29 mouse cellular contexts compared by ENCODE assay signal in genomic region chr13:12008995-12009689, GRCm38 (mm10).
DNase-seq lines count a peak whose midpoint lies in the region; ATAC-seq and TF ChIP-seq lines count a peak whose summit lies in the region.
"Had no signal": no experiment of that assay in that cellular context is flagged by ENCODE, and none has a peak within 500 bp of the region (broad histone marks: within the 10 kb centered on the region; RNA-seq: fewer than 3 reads in every experiment).

No protein-coding gene starts in this region.

- DNase-seq in hindbrain, embryonic 11.5 days (ENCODE audit: low spot score): no peak
- DNase-seq in brain, embryonic 14.5 days (ENCODE audit: low read depth): peak; percentile 47
- DNase-seq in hindbrain, postnatal 0 days (ENCODE audit: low spot score): no peak
- DNase-seq in thymus, postnatal 36 days: no peak
- DNase-seq in adrenal gland, adult 8-10 months: no peak
- no peak for DNase-seq in kidney, postnatal 36 days
- DNase-seq: adrenal gland, adult 2 months; B cell, adult 2 months; cerebellum, adult 8-10 months; cerebellum, postnatal 25 days; gastrocnemius, adult 2 months; heart, postnatal 10 days; kidney, adult 9 months; kidney, postnatal 10 days; liver, embryonic 13.5 days; lung, adult 18-20 months; lung, postnatal 4 days; retina, postnatal 1 day; right cerebral cortex, postnatal 14 days had no signal

- peaks cover 6% of the 10 kb centered on the region; the same call in 1 of the 2 replicates for H3K4me1 ChIP-seq in hindbrain, embryonic 13.5 days (replicated peaks)
- no peaks in the 10 kb centered on the region for H3K4me1 ChIP-seq in hindbrain, embryonic 11.5 days (replicated peaks; ENCODE audit: control insufficient read depth, insufficient read depth, low read length)
- H3K4me1 ChIP-seq in forebrain, embryonic 15.5 days: no peaks in the 10 kb centered on the region
- no peaks in the 10 kb centered on the region for H3K4me1 ChIP-seq in hindbrain, postnatal 0 days (ENCODE audit: insufficient read depth, low read length)
- H3K4me1 ChIP-seq: limb, embryonic 10.5 days; limb, embryonic 15.5 days; liver, embryonic 13.5 days; megakaryocyte, embryonic 14.5 days; stomach, embryonic 15.5 days had no signal

- no peaks in the 10 kb centered on the region for H3K9me3 ChIP-seq in hindbrain, embryonic 13.5 days
- H3K9me3 ChIP-seq in hindbrain, embryonic 11.5 days (ENCODE audit: control insufficient read depth, low read length): no peaks in the 10 kb centered on the region
- no peaks in the 10 kb centered on the region for H3K9me3 ChIP-seq in forebrain, embryonic 15.5 days
- no peaks in the 10 kb centered on the region for H3K9me3 ChIP-seq in hindbrain, postnatal 0 days (ENCODE audit: low read length)
- H3K9me3 ChIP-seq: heart, embryonic 13.5 days; limb, embryonic 10.5 days; limb, embryonic 15.5 days; liver, embryonic 13.5 days; neural tube, embryonic 15.5 days; stomach, embryonic 15.5 days had no signal

- TF ChIP-seq CTCF in brain, embryonic 14.5 days (IDR thresholded peaks at IDR 0.05; ENCODE audit: borderline replicate concordance, extremely low read depth, insufficient read depth, insufficient read length): no peak
- TF ChIP-seq CTCF in hindbrain, postnatal 0 days (IDR thresholded peaks at IDR 0.05; ENCODE audit: low read depth): no peak

- H3K36me3 ChIP-seq in hindbrain, embryonic 13.5 days: no peaks in the 10 kb centered on the region
- no peaks in the 10 kb centered on the region for H3K36me3 ChIP-seq in hindbrain, embryonic 11.5 days (ENCODE audit: control insufficient read depth, insufficient read depth, low read length)
- H3K36me3 ChIP-seq in forebrain, embryonic 15.5 days: no peaks in the 10 kb centered on the region
- no peaks in the 10 kb centered on the region for H3K36me3 ChIP-seq in hindbrain, postnatal 0 days (ENCODE audit: insufficient read depth, low read length)
- H3K36me3 ChIP-seq: heart, embryonic 13.5 days; limb, embryonic 10.5 days; limb, embryonic 15.5 days; liver, embryonic 13.5 days; neural tube, embryonic 15.5 days; stomach, embryonic 15.5 days had no signal

- no peak for ATAC-seq in hindbrain, embryonic 13.5 days (ENCODE audit: low FRiP score)
- no peak for ATAC-seq in hindbrain, embryonic 11.5 days (ENCODE audit: low FRiP score)
- ATAC-seq in forebrain, embryonic 15.5 days (replicated peaks): 0 out of 2 replicates have a peak, but pooled peaks have one; percentile 38
- ATAC-seq in hindbrain, postnatal 0 days: 0 out of 2 replicates have a peak, but pooled peaks have one; percentile 28
- ATAC-seq: intestine, postnatal 0 days; lung, postnatal 0 days had no signal

- H3K9ac ChIP-seq in hindbrain, embryonic 13.5 days: no peak overlapping the region
- no peak overlapping the region for H3K9ac ChIP-seq in hindbrain, embryonic 11.5 days (ENCODE audit: low read depth, low read length)
- H3K9ac ChIP-seq in forebrain, embryonic 15.5 days (replicated peaks): no peak overlapping the region
- H3K9ac ChIP-seq in hindbrain, postnatal 0 days (replicated peaks; ENCODE audit: low read length): no peak overlapping the region
- H3K9ac ChIP-seq: heart, embryonic 13.5 days; limb, embryonic 15.5 days; liver, embryonic 13.5 days; neural tube, embryonic 15.5 days; stomach, embryonic 15.5 days had no signal

- no peaks in the 10 kb centered on the region for H3K27me3 ChIP-seq in hindbrain, embryonic 13.5 days
- H3K27me3 ChIP-seq in hindbrain, embryonic 11.5 days (ENCODE audit: control insufficient read depth, insufficient read depth, low read length): no peaks in the 10 kb centered on the region
- H3K27me3 ChIP-seq in forebrain, embryonic 15.5 days: no peaks in the 10 kb centered on the region
- H3K27me3 ChIP-seq in hindbrain, postnatal 0 days (ENCODE audit: insufficient read depth, low read length): no peaks in the 10 kb centered on the region
- H3K27me3 ChIP-seq: heart, embryonic 13.5 days; limb, embryonic 15.5 days; liver, embryonic 13.5 days; megakaryocyte, embryonic 14.5 days; neural tube, embryonic 15.5 days; stomach, embryonic 15.5 days had no signal

- H3K4me2 ChIP-seq in hindbrain, embryonic 13.5 days: no peak overlapping the region
- no peak overlapping the region for H3K4me2 ChIP-seq in hindbrain, embryonic 11.5 days (replicated peaks; ENCODE audit: low read depth, low read length)
- no peak overlapping the region for H3K4me2 ChIP-seq in forebrain, embryonic 15.5 days (replicated peaks)
- no peak overlapping the region for H3K4me2 ChIP-seq in hindbrain, postnatal 0 days (ENCODE audit: low read depth, low read length)
- H3K4me2 ChIP-seq: heart, embryonic 13.5 days; limb, embryonic 15.5 days; liver, embryonic 13.5 days; neural tube, embryonic 15.5 days; stomach, embryonic 15.5 days had no signal

- TF ChIP-seq POLR2A in brain, embryonic 14.5 days (IDR thresholded peaks at IDR 0.05; ENCODE audit: borderline replicate concordance, extremely low read depth, insufficient read depth, insufficient read length, poor library complexity, severe bottlenecking): no peak

- WGBS in hindbrain, embryonic 13.5 days: 63% methylated on average over 6 of the region's 6 CpGs
- 80% methylated on average over 6 of the region's 6 CpGs for WGBS in hindbrain, embryonic 11.5 days
- 63% methylated on average over 6 of the region's 6 CpGs for WGBS in forebrain, embryonic 15.5 days
- 62% methylated on average over 6 of the region's 6 CpGs for WGBS in hindbrain, postnatal 0 days

- H3K27ac ChIP-seq in hindbrain, embryonic 13.5 days: peak overlapping the region; percentile 35
- H3K27ac ChIP-seq in hindbrain, embryonic 11.5 days (ENCODE audit: low read depth, low read length): no peak overlapping the region
- no peak overlapping the region; the same call in 1 of the 2 replicates for H3K27ac ChIP-seq in forebrain, embryonic 15.5 days (replicated peaks)
- H3K27ac ChIP-seq in hindbrain, postnatal 0 days: no peak overlapping the region
- H3K27ac ChIP-seq: gastrocnemius, adult 2 months; heart, embryonic 13.5 days; limb, embryonic 10.5 days; limb, embryonic 15.5 days; liver, embryonic 13.5 days; neural tube, embryonic 15.5 days; stomach, embryonic 15.5 days had no signal

- no peak overlapping the region for H3K4me3 ChIP-seq in hindbrain, embryonic 13.5 days
- H3K4me3 ChIP-seq in hindbrain, embryonic 11.5 days (ENCODE audit: low read depth, low read length): no peak overlapping the region
- H3K4me3 ChIP-seq in forebrain, embryonic 15.5 days: no peak overlapping the region
- no peak overlapping the region for H3K4me3 ChIP-seq in hindbrain, postnatal 0 days (ENCODE audit: low read length)
- H3K4me3 ChIP-seq: gastrocnemius, adult 2 months; heart, embryonic 13.5 days; limb, embryonic 10.5 days; limb, embryonic 15.5 days; liver, embryonic 13.5 days; megakaryocyte, embryonic 14.5 days; neural tube, embryonic 15.5 days; stomach, embryonic 15.5 days had no signal

Comparison
In these comparisons a context has a peak if more than half of its experiments do, and no peak if none do; other contexts are left out.
1. ATAC-seq: peak in forebrain, embryonic 15.5 days (single experiment) and hindbrain, postnatal 0 days (single experiment); none in hindbrain, embryonic 13.5 days (single experiment) and hindbrain, embryonic 11.5 days (single experiment).